In the genomic region with DNA sequence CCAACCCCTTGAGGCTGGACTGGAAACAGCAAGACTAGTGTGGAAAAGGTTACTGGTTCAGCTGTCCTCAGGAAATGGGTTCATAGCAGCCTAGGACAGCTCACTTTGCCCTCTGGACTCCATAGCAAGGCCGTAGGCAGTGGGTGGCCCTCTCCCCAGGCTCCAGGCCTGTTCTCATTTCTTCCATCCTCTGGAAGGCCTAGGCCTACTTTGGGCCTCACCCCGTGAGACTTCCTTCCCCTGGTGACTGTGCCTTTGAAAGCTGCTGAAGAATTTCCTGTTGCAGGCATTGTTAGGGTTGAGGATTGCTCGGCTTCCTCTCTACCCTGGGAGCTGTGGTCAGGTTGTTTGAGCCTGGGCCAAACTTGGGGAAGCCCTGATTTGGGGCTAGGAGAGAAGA, we compare ENCODE assay signal across 9 mouse cellular contexts. TPM values are rescaled to one million over a fixed set of nuclear protein-coding genes. Genes with fewer than 3 reads are reported as not detected.
DNase-seq lines count a peak whose midpoint lies in the region; ATAC-seq and TF ChIP-seq lines count a peak whose summit lies in the region.
"Had no signal": no experiment of that assay in that cellular context is flagged by ENCODE, and none has a peak within 500 bp of the region (broad histone marks: within the 10 kb centered on the region; RNA-seq: fewer than 3 reads in every experiment).

No protein-coding gene starts in this region.

- TF ChIP-seq POLR2A in thymus, adult 2 months (IDR thresholded peaks at IDR 0.05; ENCODE audit: control insufficient read depth, extremely low read depth, insufficient read depth, low read length, poor library complexity), result no peak

- peak overlapping the region; percentile 29; the same call in 1 of the 2 replicates for H3K27ac ChIP-seq in thymus, adult 2 months (ENCODE audit: control insufficient read depth, insufficient read depth, low read length)
- peak overlapping the region; percentile 89 for H3K27ac ChIP-seq in heart, postnatal 0 days (ENCODE audit: low read depth)
- H3K27ac ChIP-seq in liver, embryonic 15.5 days (replicated peaks), result peak overlapping the region; percentile 62
- H3K27ac ChIP-seq: limb, embryonic 12.5 days had no signal

- 0 out of 2 replicates have a peak, but pooled peaks have one; percentile 42 for TF ChIP-seq EP300 in heart, postnatal 0 days (IDR thresholded peaks at IDR 0.05; ENCODE audit: low read depth)

- no peaks in the 10 kb centered on the region for H3K9me3 ChIP-seq in heart, postnatal 0 days (replicated peaks; ENCODE audit: control insufficient read depth, low read length)
- H3K9me3 ChIP-seq in liver, embryonic 15.5 days (replicated peaks), result no peaks in the 10 kb centered on the region
- H3K9me3 ChIP-seq: limb, embryonic 12.5 days had no signal

- WGBS in thymus, adult 2 months, result 16% methylated on average over 3 of the region's 3 CpGs
- WGBS in heart, postnatal 0 days, result 51% methylated on average over 3 of the region's 3 CpGs
- WGBS in liver, embryonic 15.5 days (ENCODE audit: insufficient replicate concordance), result 29% methylated on average over 3 of the region's 3 CpGs

- H3K4me3 ChIP-seq in thymus, adult 2 months (ENCODE audit: control insufficient read depth, insufficient read depth, low read length), result no peak overlapping the region
- no peak overlapping the region for H3K4me3 ChIP-seq in heart, postnatal 0 days (ENCODE audit: low read depth, low read length)
- H3K4me3 ChIP-seq in liver, embryonic 15.5 days (replicated peaks), result no peak overlapping the region
- H3K4me3 ChIP-seq: limb, embryonic 12.5 days had no signal

- H3K36me3 ChIP-seq in thymus, adult 2 months (ENCODE audit: control insufficient read depth, insufficient read depth, low read length), result no peaks in the 10 kb centered on the region
- no peaks in the 10 kb centered on the region for H3K36me3 ChIP-seq in heart, postnatal 0 days (replicated peaks; ENCODE audit: control insufficient read depth, insufficient read depth, low read length)
- H3K36me3 ChIP-seq in liver, embryonic 15.5 days (replicated peaks), result no peaks in the 10 kb centered on the region
- H3K36me3 ChIP-seq: limb, embryonic 12.5 days had no signal

- H3K4me2 ChIP-seq in heart, postnatal 0 days (ENCODE audit: low read depth, low read length), result no peak overlapping the region
- no peak overlapping the region for H3K4me2 ChIP-seq in liver, embryonic 15.5 days
- H3K4me2 ChIP-seq: limb, embryonic 12.5 days had no signal

- no peaks in the 10 kb centered on the region for H3K27me3 ChIP-seq in thymus, adult 2 months (ENCODE audit: control insufficient read depth, insufficient read depth, low read length)
- no peaks in the 10 kb centered on the region for H3K27me3 ChIP-seq in heart, postnatal 0 days (ENCODE audit: control insufficient read depth, insufficient read depth, low read length)
- no peaks in the 10 kb centered on the region for H3K27me3 ChIP-seq in liver, embryonic 15.5 days
- H3K27me3 ChIP-seq: limb, embryonic 12.5 days had no signal

- ATAC-seq in heart, postnatal 0 days (ENCODE audit: insufficient read depth, low read depth), result peak; percentile 67
- ATAC-seq in liver, embryonic 15.5 days (ENCODE audit: insufficient read depth), result peak; percentile 49

- DNase-seq in thymus, adult 2 months, result peak; percentile 19
- DNase-seq in thymus, adult 18-20 months, result no peak
- DNase-seq in heart, postnatal 0 days (ENCODE audit: low spot score), result peak; percentile 37
- DNase-seq in cerebellum, adult 11 months, result no peak
- DNase-seq in cerebellum, postnatal 14 days, result no peak
- no peak for DNase-seq in urinary bladder, postnatal 10 days (ENCODE audit: low spot score)
- DNase-seq in cerebellum, postnatal 36 days, result no peak

- TF ChIP-seq CTCF in thymus, adult 2 months (IDR thresholded peaks at IDR 0.05; ENCODE audit: borderline replicate concordance, control insufficient read depth, extremely low read depth, insufficient read depth, low read length, poor library complexity), result no peak
- TF ChIP-seq CTCF in heart, postnatal 0 days (IDR thresholded peaks at IDR 0.05; ENCODE audit: low read depth), result no peak

- H3K9ac ChIP-seq in heart, postnatal 0 days (replicated peaks; ENCODE audit: low read depth, low read length), result no peak overlapping the region
- H3K9ac ChIP-seq in liver, embryonic 15.5 days, result no peak overlapping the region
- H3K9ac ChIP-seq: limb, embryonic 12.5 days had no signal

- peaks cover 21% of the 10 kb centered on the region for H3K4me1 ChIP-seq in thymus, adult 2 months (replicated peaks; ENCODE audit: control insufficient read depth, insufficient read depth, low read length)
- H3K4me1 ChIP-seq in heart, postnatal 0 days (ENCODE audit: control insufficient read depth, insufficient read depth), result no peaks in the 10 kb centered on the region
- H3K4me1 ChIP-seq in liver, embryonic 15.5 days (replicated peaks), result peaks cover 25% of the 10 kb centered on the region
- H3K4me1 ChIP-seq: limb, embryonic 12.5 days had no signal

RNA-seq across cellular contexts. Expression of gene Rd3, which starts 22.1 kb away (rescaled TPM):
- polyA plus RNA-seq in thymus, adult 2 months (2012; rRNA removed), result 0.71 and 1.5 TPM in 2 replicates
- total RNA-seq in heart, postnatal 0 days (2014; rRNA removed; ENCODE audit: low replicate concordance), result 0.34 and 2.4 TPM in 2 replicates
- 5.9 and 8.0 TPM in 2 replicates for polyA plus RNA-seq in heart, postnatal 0 days (2015; fragmentation: Nextera tagmentation; extraction: Ambion mirVana)
- polyA plus RNA-seq in liver, embryonic 15.5 days (2015; fragmentation: Nextera tagmentation; extraction: Ambion mirVana), result 0.16 and 0.21 TPM in 2 replicates

RNA-seq across cellular contexts. Expression of gene Slc30a1, which starts 48.5 kb away (rescaled TPM):
- polyA plus RNA-seq in thymus, adult 2 months (2012; rRNA removed), result 8.4 and 9.1 TPM in 2 replicates
- total RNA-seq in heart, postnatal 0 days (2014; rRNA removed; ENCODE audit: low replicate concordance), result 18.2 and 20.0 TPM in 2 replicates
- polyA plus RNA-seq in heart, postnatal 0 days (2015; fragmentation: Nextera tagmentation; extraction: Ambion mirVana), result 2.6 and 3.6 TPM in 2 replicates
- 3.6 and 4.2 TPM in 2 replicates for polyA plus RNA-seq in liver, embryonic 15.5 days (2015; fragmentation: Nextera tagmentation; extraction: Ambion mirVana)

Comparison
In these comparisons a context has a peak if more than half of its experiments do, and no peak if none do; other contexts are left out.
1. DNase-seq: peak in thymus, adult 2 months (single experiment) and heart, postnatal 0 days (single experiment); none in thymus, adult 18-20 months (0 of 2), cerebellum, adult 11 months (single experiment), cerebellum, postnatal 14 days (0 of 2), urinary bladder, postnatal 10 days (single experiment) and cerebellum, postnatal 36 days (0 of 2).
2. H3K27ac ChIP-seq: peak in every context shown above with its lines; median percentile 89 in heart, postnatal 0 days; 62 in liver, embryonic 15.5 days; 29 in thymus, adult 2 months.